ENCODE assay signal across 8 mouse cellular contexts in genomic region chr1:192770495-192771331, GRCm38 (mm10). TPM values are rescaled to one million over a fixed set of nuclear protein-coding genes. Genes with fewer than 3 reads are reported as not detected.
DNase-seq lines count a peak whose midpoint lies in the region; ATAC-seq lines count a peak whose summit lies in the region.

Gene Hhat, minus strand, starts transcription at chr1:192771223.

- peaks cover 18% of the 10 kb centered on the region for H3K4me1 ChIP-seq in hindbrain, embryonic 13.5 days (replicated peaks)

- peak within 1 kb of the TSS; percentile 89 for H3K4me2 ChIP-seq in hindbrain, embryonic 13.5 days

- peak within 1 kb of the TSS; percentile 96 for H3K9ac ChIP-seq in hindbrain, embryonic 13.5 days

- peak; percentile 80 for DNase-seq in NIH3T3 (ENCODE audit: low read depth)
- DNase-seq in cerebellum, adult 9-11 months: peak; percentile 72
- DNase-seq in frontal cortex, postnatal 36 days (ENCODE audit: low spot score in 2 of 2): peak; percentile 61 to 66
- peak; percentile 59 to 70 for DNase-seq in layer of hippocampus, postnatal 25 days (ENCODE audit: extremely low spot score in 1 of 2, low spot score in 1 of 2)
- peak; percentile 75 for DNase-seq in lung, postnatal 14 days
- peak; percentile 39 for DNase-seq in ovary, postnatal 14 days (ENCODE audit: low spot score)
- peak; percentile 84 for DNase-seq in thymus, postnatal 14 days

- H3K9me3 ChIP-seq in hindbrain, embryonic 13.5 days: no peaks in the 10 kb centered on the region

- H3K27me3 ChIP-seq in hindbrain, embryonic 13.5 days: 0 out of 2 replicates have a peak, but pooled peaks cover 3% of the 10 kb centered on the region

- peak; percentile 88 for ATAC-seq in hindbrain, embryonic 13.5 days (ENCODE audit: low FRiP score)

- under 1% methylated on average over 63 of the region's 70 CpGs for WGBS in hindbrain, embryonic 13.5 days

- H3K4me3 ChIP-seq in hindbrain, embryonic 13.5 days: peak within 1 kb of the TSS; percentile 71

- no peaks in the 10 kb centered on the region for H3K36me3 ChIP-seq in hindbrain, embryonic 13.5 days

- peak within 1 kb of the TSS; percentile 94 for H3K27ac ChIP-seq in hindbrain, embryonic 13.5 days

RNA-seq across cellular contexts. Expression of gene Hhat, which starts in this region (rescaled TPM):
- polyA plus RNA-seq in hindbrain, embryonic 13.5 days (2015; fragmentation: Nextera tagmentation; extraction: Ambion mirVana): 3.6 and 4.6 TPM in 2 replicates
- 1 to 10 TPM; 1.2 to 1.8 TPM for total RNA-seq in layer of hippocampus, postnatal 25 days (2021)

Comparison
In these comparisons a context has a peak if more than half of its experiments do, and no peak if none do; other contexts are left out.
1. Peak in every context shown above with its lines: DNase-seq, ATAC-seq, H3K4me3 ChIP-seq and H3K27ac ChIP-seq.